Mouse (Mus musculus) embryo, embryonic 11.5 days (tissue): ENCODE measurements around the gene Clasrp.

ENCODE experiments used
- DNase-seq: peaks from one replicate; pipeline ENCODE4 v3.0.0-alpha.2; 2012; ENCODE audit warnings: low read depth, low spot score

The Clasrp gene

GRCm38 (mm10) chr7:19531077-19531476 is 73.2 kb downstream of the Clasrp start:
- no peak for DNase-seq
